Mouse (Mus musculus): ENCODE results near the gene Utp4.
"Not testable (repeated sequence)": the region's sequence is repeated elsewhere in the genome, so short reads cannot be mapped to it uniquely, and the experiment has no call there.

Utp4 gene

GRCm38 (mm10) chr8:106893481-106894156, at the start of gene Utp4:
Gene Utp4, plus strand, starts transcription at chr8:106893636.
- in situ Hi-C loops (cut with MboI, MseI), result no loop called here

- in situ Hi-C loops (cut with MboI, MseI), result no loop called here
Observed at GRCm38 (mm10) chr8:106850034-106850433, 43.4 kb upstream of the Utp4 start.

GRCm38 (mm10) chr8:106854534-106855241, 38.7 kb upstream of the Utp4 start:
- in situ Hi-C loops (cut with MboI, MseI), result no loop called here

GRCm38 (mm10) chr8:106855242-106855562, 38.2 kb upstream of the Utp4 start:
- in situ Hi-C loops (cut with MboI, MseI), result no loop called here

DNA sequence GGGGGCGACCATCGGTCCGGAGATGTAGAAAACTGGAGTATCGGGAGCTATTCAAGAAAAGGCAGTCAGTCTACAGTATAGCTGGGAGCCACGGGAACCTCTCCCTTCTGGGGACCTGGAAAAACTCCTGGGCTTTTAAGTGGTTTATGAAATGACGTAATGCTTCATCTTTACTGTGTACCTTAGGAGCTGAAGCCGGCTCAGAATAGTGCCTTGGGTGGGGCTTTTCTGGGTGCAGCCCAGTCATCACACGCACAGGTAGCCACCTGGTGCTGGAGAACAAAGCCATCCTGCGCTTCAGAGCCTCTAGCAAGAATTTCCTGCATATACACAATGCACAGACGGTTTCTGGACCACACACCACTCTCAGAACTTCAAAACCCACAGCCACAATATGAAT, 30.6 kb upstream of the Utp4 start:
- in situ Hi-C loops (cut with MboI, MseI), result no loop called here

- in situ Hi-C loops (cut with MboI, MseI), result no loop called here
Observed at GRCm38 (mm10) chr8:106865354-106865753, 28.1 kb upstream of the Utp4 start.

GRCm38 (mm10) chr8:106870051-106870450, 23.4 kb upstream of the Utp4 start, which contains the start of gene Has3:
Gene Has3, plus strand, starts transcription at chr8:106870242.
- in situ Hi-C loops (cut with MboI, MseI), result no loop called here

- in situ Hi-C loops (cut with MboI, MseI), result no loop called here
Observed at GRCm38 (mm10) chr8:106870537-106871327, 22.7 kb upstream of the Utp4 start.

DNA sequence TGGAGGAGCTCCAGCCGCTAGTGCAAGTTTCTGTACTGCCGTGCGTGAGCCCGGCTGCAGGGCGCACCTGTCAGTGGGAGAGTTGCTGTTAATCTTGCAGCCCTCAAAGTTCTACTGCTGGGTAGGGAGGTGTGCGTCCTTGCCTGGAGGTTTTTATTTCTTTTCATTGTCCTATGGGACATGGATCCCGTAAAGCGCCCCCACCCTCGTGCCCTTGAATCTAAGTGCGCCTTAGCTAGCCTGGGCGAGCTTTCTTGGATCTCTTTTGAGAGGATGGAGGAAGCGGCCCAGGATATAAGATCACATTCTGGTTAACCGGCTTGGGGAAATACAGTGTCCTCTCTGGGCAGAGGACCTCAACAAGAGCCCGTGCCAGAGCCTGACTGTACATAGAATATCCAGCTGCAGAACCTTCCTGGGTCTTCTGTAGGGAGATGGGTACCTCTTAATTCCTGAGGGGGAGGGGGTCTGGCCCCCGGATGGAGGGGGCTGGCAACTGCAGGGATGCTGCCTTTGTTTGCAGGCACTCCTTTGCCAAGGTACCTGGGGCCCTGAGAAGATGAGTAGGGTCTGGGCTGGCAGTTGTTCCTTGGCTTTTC, 22.0 kb upstream of the Utp4 start:
- in situ Hi-C loops (cut with MboI, MseI), result no loop called here

GRCm38 (mm10) chr8:106871931-106872371, 21.5 kb upstream of the Utp4 start:
- in situ Hi-C loops (cut with MboI, MseI), result no loop called here

GRCm38 (mm10) chr8:106872454-106873034, 20.9 kb upstream of the Utp4 start:
- in situ Hi-C loops (cut with MboI, MseI), result no loop called here

- in situ Hi-C loops (cut with MboI, MseI), result no loop called here
Observed at GRCm38 (mm10) chr8:106880121-106880707, 13.2 kb upstream of the Utp4 start.

- in situ Hi-C loops (cut with MboI, MseI), result not testable (repeated sequence)
Observed at GRCm38 (mm10) chr8:106884094-106884493, 9.3 kb upstream of the Utp4 start.

- in situ Hi-C loops (cut with MboI, MseI), result loop anchor here (5.0 kb wide), 1 partner anchor 198 kb away; no protein-coding TSS in a partner anchor
Observed at GRCm38 (mm10) chr8:106884826-106885400, 8.5 kb upstream of the Utp4 start.

DNA sequence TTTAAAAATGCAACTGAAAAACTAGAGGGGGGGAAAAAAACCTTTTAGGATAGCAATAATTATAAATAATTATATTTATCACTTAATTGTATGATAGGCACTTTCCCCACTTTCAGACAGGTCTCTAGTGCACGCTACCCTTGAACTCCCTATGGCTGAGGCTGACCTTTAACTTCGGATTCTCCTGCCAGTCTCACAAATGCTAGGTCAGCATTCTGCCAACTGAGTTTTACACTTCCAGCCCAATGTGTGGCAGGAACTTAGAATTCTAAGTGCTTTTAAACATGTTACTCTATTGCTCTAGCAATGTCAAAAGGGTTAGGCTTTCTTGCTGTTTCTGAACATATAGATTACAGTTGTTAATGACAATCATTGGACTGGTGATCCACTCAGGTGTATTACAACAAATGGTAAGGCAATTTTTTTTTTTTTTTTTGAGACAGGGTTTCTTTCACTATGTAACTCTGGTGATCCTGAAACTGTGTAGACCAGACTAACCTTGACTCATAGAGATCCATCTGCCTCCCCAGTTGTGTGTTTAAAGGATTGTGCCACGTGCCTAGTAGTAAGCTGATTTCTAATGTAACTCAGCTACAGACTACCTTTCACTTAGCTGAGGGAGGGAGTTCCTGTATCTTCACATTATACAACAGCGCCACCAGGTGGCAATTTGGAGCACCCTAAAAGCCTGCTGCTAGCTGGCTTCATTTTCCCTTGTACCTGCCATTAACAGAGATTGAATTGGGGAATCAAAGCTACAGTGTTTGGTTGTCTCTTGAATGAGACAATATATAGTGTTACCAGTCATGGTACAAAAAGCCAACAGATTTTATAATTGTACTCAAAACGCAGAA, 5.9 kb upstream of the Utp4 start:
- in situ Hi-C loops (cut with MboI, MseI), result loop anchor here (5.0 kb wide), 1 partner anchor 200 kb away; no protein-coding TSS in a partner anchor

DNA sequence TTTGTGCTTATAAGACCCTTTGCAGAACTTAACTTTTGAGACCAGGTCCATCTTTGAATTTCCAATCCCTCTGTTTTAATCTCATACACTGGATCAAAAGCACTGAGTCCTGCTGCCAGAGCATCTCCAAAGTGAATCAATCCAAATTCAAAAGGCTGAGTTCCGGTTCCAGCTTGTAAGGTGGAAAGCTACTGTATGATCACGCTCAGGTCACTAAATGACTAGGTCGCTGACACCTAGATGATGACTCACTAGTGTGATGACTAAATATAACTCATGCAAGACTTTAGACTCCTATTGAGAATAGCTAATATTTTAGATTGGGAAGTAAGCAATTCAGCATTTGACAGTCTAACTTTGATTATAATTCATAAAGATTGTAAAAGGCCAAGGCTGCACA, 4.6 kb upstream of the Utp4 start:
- in situ Hi-C loops (cut with MboI, MseI), result loop anchor here (5.0 kb wide), 1 partner anchor 202 kb away; no protein-coding TSS in a partner anchor

DNA sequence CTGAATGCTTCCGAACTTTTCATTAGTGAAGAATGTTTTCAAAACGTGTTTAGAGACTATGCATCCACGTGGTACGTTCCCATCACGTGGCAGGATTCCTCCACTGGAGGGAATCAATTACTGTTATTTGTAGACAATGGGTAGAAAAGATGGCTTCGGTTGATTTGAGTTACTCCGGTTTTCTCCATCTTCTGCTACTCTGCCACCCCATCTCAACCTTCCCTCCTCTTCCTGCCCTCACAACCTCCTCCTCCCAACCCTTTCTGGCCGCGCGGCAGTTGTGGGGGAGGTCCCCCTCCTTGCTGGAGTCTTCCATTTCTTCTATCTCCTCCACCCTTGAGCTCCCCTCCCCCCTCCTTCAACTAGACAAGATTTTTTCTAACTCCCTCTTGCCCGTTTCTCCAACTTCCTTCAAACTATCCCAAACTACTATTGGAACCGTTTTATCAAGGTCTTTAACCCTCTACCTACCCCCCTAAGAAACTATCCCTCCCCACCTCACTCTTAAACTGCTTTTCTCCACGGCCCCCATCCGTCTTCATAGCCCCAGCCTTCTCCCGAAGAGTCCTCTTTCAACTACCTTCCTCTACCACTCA, 1.1 kb upstream of the Utp4 start:
- in situ Hi-C loops (cut with MboI, MseI), result no loop called here

GRCm38 (mm10) chr8:106892806-106893451, 507 bp upstream of the Utp4 start:
- in situ Hi-C loops (cut with MboI, MseI), result no loop called here

DNA sequence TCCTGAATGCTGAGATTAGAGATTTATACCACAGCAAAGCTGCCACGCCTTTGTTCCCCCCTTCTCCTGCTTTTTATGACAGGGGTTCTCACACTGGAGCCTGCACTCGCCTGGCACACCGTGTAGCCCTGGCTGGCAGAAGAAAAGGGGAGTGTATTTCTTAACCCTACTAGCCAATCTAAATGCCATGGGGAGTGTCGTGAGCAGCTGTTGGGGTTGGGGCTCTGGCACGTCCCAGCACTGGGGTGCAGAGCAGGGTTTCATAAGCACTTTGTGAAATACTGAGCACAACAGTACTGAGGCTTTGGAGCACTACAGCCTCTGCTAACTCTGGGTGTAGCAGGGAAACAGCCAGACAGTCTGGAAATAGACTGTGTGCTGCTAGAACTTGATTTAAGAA, 6.0 kb downstream of the Utp4 start:
- in situ Hi-C loops (cut with MboI, MseI), result no loop called here
